Mouse (Mus musculus): ENCODE measurements at regions not wholly inside any gene's neighbourhood (a gene's known extent, or its start where the extent isn't known, plus 50 kb on each side); places are given as distances from the start of the nearest gene placed in this dataset.
"Not testable (repeated sequence)": the region's sequence is repeated elsewhere in the genome, so short reads cannot be mapped to it uniquely, and the experiment has no call there.

DNA sequence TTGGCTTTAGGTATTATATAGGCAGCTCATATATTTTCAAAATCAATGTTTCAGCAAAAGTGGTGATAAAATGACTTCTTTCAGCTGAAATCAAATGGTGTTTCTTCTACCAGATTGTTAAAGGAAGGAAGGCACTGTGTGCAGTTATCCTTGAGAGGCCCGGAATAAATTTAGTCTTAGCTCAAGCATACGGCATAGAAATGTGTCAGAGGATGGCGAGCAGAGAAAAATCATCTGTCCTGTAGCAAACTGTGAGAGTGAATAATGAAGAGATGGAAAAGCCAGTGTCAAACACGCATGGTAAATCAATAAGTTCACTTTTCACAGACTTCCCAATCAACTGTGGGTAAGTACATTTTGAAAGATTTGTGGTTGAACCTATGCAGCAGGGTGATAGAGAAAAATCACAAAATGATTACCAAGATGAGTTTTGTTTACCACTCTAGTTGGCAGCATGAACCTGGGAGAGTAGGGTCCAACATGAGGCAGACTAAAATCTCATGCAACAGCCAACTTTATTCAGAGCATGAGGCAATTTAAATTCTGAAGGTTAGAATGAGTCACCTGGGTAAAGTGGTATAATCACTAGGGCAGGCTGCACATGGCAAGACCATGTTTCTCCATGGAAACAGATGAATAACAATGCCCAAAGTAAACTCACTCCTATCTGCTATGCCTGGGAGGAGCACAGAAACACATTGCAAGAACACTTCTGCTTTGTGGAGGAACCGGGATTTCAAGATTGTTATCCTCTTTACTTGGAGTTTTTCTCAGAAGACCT, 55.7 kb downstream of the AI429214 start:
- no peak for DNase-seq

DNA sequence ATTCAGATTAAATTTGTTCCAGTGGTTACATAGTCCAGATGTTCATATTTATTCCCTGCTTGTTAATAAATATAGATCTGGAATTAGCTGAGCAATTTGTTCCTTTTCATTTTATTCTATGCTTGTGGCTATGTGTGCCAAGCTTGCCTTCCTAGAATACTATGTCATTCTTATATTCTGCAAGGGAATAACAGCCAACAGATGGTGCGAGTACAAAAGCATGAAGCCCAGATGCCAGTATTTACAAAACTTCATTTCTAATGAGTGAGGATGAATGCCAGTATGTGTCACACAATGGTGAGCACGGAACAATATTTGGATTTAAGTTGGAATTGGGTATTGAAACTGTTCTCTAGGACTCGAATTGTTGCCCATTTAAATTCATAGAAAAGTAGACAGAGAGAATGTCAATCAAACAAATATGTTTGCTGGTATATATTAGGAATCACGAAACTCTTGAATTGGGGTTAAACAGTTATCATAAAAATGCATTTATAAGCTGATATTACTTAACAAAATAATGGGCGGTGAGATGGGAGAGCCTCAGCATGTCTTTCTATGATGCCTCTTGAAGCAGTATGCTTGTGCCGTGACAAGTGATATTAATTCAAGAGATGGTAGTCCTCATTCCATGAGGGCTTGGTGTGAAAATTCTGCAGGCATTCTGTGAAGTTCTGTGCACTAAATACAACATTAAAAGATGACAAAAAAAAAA, 56.7 kb downstream of the AI429214 start:
- no peak for DNase-seq

DNA sequence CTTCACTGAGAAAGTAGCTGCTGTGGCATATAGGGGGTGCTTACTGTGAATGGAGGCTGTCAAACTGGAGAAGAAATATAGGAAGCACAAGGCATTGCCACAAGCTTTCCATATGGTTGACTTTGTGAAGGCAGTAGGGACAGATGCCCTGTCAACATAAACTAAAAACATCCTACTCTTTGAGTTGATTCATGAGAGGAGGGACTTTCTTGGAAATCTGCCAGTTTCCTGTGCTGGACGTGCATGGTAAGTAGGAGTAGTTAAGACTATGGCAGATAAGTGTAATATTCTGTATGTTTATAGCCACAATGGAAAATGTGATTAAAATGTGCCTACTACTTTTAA, 57.3 kb downstream of the AI429214 start:
- DNase-seq: no peak

DNA sequence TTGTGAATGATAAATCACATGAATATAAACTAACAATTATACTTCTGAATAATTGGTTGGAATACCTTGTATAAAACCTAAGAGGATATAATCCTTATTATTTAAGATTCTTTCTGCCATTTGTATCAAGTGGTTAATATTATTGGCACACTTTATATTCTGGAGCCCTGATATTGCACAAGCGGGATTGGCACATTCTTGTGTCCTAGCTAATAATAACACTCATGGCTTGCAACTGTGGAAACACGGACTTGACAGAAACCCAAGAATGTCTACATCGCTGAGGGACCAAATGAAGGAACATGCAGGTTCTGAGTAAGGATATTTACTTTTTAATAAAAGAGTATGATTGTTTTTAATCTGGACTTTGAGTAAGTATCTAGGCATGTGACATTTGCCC, 63.0 kb downstream of the AI429214 start:
- no peak for DNase-seq

DNA sequence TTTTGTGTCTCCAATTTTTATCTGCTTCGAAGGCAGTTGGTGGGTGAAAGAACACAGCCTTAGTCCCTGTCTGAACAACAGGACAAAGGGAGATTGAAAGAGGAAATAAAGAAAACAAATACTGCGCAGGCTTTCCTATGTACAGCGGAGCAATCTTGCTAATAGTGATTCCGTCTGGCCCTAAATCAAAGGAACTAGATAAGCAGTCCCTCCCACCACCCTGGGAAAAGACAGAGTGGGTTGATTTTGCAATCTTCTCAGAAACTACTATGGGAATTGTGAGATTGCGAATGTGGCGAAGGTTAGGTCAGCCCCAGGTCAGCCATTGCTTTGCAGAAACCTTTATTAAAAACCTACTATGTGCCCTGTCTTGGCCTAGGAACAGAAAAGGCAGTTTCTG, 65.0 kb downstream of the AI429214 start:
- no peak for DNase-seq

DNA sequence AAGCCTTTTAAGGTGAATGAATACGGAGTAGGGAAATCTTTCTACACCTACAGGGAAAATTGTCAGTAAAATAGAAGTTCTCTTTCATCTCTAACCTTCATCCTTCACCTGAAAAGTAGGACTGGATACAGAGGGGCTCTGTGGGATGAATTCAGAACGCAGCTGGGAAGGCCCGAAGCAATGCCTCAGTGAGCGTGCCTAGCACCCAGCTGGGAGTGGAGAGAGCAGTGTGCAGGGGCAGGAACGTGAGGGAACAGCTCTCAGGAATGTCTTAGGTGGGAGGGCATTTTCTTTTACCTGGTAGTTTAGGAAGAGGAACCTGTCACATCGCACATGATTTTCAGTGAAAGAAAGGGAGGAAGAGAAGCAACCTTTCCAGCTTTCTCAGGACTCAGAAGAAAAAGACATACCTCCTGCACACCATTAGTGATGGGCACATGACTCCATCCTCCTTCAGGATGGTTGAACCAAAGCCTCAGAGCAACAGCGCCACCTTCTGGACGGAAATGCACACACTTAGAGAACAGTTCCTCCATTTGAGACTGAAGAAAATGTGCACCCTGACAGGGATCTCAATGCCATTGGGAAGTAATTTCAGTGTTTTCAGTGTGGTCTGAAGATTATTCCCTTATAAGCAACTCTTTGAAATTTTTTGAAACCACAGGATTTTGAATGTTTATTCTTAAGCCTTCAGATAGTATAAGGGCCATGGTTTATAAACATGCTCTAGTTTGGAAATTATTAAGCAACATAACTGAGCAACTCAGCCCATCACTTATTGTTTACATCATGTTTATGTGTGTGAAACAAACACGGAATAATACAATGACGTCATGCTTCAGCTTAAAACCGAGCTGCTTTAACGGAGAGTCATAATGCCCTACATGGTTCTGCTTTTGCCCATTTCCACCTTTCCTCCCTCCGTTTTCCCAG, 68.9 kb downstream of the AI429214 start:
- DNase-seq: peak; percentile 90 to 91

DNA sequence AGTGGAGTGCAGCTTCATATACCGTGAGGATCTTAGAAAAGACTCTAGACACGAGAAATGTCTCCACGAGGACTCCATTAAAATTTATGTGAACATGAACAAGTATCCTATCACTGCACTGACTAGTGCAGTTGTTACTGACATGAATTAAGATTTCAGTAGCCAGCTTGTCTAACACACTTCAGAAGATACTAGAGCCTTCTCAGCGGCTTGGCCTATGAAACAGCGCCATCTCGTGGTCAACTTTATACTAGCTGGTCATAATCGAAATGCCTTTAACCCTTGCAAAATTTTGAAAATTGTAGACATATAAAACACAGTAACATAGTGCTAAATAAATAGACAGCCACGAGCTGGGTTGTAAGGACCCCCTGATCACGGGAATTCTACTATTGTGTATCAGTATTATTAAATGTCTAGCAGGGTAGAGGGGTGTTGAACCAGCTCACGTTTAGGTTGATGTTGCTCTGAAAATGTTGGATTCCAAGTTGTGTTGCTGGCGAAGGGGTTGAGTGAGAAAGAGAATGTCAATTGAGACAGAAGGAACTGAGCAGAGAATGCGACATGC, 70.4 kb downstream of the AI429214 start:
- DNase-seq: peak; percentile 83 to 84

DNA sequence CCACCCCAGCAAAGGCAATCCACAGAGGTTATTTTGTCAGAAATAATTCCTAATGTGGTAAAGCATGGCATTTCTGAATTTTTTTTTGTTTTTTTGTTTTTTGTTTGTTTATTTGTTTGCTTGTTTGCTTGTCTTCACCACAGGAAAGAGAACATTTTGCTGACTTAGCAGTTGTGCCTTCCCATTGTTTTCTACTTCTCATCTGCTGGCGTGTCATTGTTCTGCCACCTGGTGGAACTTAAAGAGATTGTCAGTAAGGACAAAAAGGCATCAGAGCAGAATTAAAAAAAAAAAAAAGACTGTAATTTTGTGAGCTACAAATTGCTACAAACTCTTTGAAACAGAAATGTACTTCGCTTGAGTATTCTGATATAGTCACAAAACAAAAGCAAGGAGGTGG, 79.5 kb downstream of the AI429214 start:
- DNase-seq: peak; percentile 20 to 31

DNA sequence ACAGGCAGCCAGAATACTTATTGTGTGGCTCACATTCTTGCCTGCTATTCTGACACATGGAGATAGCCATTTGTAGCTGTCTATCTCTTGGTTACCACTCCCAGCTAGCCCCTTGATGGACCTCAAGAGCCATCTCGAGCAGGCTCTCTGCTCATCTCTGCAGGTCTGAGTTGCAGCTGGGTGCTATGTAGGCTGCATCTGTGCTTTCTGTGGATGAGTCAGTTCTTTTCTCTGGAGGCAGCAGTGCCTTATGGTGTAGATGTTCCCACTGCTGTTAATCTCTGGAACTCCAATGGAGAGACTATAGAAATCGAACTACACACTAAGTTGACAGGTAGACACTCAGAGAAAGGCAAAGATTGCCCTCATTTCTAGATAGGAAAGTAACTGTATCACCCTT, 106.3 kb downstream of the AI429214 start:
- no peak for DNase-seq

DNA sequence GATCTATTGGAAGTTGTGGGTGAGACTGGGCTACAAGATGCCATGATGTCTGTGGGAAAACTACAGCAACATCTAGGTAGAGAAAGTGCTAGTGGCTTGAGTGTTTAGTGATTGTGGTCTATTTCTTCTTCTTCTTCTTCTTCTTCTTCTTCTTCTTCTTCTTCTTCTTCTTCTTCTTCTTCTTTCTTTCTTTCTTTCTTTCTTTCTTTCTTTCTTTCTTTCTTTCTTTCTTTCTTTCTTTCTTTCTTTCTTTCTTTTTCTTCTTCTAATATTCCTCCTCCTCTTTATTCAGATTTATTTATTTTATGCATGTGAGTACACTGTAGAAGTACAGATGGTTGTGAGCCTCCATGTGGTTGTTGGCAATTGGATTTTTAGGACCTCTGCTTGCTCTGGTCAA, 119.0 kb downstream of the AI429214 start:
- not testable (repeated sequence) for DNase-seq

DNA sequence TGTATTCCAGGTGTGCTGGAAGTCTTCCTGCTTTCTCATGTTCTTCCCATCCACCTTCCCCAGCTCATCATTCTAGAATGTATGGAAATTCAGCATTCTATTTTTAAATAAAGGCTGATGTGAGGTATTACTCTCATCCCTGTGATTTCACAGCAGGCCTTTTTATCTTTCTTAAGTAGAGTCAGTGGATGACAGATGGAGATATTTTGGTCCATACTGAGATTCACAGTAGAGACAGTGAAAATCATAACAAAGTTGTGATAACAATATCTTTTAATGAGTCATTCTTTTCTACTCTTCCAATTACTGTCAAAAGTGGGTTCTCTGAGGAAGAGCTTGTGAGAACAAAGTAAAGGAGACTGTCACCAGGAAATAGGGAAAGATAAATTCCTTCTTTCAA, 132.4 kb downstream of the AI429214 start:
- DNase-seq: no peak

DNA sequence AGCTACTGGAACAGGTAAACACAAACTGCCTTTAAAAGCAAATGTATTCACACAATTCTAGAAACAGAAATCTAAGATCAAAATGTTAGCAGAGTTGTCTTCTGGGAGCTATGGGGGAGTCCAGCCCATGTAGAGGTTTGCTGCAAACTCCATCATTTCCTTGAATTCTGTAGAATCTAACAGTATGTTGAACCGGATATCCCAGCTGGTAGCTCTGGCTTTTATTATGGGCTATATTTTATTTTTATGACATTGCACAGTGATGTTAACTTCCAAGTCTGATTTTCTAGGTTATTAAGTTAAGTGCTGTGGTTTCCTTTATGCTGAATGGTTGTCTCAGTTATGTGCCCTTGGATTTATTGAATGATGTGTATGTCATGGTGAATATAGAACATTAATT, 136.3 kb downstream of the AI429214 start:
- DNase-seq: no peak

DNA sequence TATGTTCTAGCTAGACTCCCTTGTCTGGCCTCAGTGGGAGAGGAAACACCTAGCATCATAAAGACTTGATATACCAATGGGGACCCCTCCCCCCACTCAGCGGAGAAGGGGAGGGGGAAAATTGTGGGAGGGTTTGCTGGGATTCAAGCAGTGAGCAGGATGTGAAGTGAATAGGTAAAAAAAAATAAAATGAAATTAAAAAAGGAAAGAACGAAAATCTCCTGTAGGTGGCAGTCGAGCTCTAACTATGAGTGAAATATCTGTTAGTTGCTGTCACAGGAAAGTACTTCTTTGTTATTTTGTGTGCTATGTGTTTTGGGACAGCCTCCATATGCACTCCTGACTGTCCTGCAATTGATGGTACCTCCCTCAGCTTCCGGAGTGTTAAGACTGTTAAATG, 138.6 kb downstream of the AI429214 start:
- peak in 1 of 2 experiments; percentile 9 for DNase-seq

DNA sequence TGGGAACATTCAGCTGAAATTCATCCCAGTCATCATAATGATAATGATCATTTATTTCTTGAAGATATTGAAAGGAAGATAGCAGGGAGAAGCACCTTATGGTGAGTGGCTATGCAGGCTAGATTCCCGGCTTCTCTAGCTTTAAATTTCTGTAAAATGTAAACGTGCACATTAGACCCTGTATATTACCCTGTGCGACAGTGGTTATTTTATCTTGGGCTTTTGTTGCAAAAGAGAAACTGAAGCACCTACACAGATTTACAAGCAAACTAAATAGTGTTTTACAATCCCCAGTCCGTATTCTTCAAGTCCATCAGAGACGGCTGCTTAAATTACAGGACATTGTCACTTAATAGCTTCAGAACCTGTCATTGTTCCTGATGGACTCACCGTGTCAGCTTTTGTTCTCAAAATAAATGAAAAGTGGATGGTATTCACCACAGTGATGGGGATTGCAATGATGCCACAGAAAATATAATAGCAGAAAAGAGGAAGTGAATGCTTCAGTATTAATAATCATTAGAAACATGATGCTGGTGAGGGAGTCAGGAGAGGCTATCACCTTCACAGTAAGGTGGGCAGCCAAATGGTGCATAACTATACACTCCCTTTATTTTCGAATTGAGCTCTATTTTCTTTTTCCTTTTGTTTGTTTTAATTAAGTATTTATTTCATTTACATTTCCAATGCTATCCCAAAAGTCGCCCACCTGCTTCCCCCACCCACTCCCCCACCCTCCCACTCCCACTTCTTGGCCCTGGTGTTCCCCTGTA, 141.0 kb downstream of the AI429214 start:
- no peak for DNase-seq

DNA sequence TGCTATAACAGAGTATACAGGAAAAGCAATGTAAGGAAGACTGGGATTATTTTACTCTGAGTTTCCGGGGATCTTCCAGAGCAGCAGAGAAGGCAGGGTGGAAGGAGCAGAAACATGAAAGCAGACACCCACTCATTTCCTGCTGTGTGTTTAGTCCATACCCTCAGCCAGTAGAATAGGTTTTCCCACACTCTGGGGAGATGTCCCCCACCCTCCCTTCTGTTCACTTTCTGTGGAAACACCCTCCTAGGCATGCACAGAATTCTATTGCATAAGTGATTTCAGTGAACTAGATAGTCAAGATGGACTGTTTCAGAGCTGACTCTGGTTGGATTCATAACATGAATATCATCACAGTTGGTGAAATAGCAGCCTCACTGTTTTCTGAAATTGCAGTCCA, 156.9 kb downstream of the AI429214 start:
- DNase-seq: no peak

DNA sequence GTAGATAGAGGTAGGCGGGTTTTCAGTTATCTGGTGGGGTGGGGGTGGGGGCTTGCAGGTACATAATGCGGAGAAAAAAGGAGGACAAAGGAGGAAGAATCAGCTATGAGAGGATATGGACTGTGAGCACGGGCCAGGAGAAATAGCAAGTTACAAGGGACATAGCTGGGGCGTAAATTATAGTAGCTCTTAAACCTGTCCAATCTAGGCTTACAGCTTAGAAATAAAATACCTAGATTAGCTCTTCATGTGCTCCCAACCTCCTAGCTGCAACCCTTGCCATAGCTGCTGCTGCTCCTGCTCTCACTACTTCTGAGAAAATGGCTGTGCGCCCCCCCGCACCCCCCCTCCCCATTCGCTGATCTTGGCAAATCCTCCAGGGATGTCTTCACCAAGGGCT, 161.0 kb downstream of the AI429214 start:
- no peak for DNase-seq

DNA sequence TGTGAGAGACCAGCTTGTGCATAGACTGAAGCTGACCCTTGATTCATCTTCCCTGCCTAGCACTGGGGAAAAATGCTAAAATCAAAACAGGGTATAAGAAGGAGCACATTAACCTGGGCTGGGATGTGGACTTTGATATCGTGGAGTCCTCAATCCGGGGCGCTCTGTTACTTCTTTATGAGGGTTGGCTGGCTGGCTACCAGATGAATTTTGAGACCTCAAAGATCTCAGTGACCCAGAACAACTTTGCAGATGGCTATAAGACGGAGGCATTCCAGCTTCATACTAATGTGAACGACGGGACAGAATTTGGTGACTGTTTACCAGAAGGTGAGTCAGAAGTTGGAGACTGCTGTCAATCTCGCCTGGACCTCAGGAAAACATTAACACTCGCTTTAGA, 161.5 kb downstream of the AI429214 start:
- DNase-seq: no peak

DNA sequence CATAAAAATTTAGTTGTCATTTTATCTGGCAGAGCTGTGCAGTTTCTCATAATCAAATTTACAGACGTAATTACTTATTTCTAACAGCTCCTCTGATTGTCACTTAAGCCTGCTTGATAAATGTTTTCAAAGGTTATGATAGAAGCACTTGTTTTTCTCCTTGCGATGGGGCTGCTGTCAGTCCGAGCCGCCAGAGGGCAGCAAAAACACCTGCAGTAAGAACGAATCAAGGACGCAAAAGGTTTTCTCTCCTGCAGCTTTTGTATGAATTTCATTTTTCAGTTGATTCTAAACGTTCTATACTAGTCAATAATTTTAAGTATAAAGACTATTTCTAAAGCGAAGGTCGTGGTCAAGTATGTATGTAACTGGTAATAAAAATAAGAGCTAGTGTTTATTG, 166.1 kb downstream of the AI429214 start:
- peak; percentile 82 to 84 for DNase-seq

DNA sequence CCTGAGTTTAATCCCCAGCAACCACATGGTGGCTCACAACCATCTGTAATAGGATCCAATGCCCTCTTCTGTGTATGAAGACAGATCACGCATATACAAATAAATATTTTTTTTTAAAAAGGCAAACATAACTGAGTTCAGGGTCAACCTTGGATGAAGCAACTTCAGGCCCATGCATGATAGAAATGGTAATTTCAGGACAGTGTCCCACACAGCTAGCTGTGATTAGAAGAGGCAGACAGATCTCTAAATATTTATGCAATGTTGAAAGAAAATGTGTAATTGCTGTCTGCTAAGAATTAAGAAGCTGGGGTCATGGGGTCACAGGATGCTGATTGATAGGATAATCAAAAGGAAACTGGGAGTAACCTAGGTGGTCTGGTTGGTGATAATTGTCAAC, 203.5 kb downstream of the AI429214 start:
- no peak for DNase-seq

DNA sequence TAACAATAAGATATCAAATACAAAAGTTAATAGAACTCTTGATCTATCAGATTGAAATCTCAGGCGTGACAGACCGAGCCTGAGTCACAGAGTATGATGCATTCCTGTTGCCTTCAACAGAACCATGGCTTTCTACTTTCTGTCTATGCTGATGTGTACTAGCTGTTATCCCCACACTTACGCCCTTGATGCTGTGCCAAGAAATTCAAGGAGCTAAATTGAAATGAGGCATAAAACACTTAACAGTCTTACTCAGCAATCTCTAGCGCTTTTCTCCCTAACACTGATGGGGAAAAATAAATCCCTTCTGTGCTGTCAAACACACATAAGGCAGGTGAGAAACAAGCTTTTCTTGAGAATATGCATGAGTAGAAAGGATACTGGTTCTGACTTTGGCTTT, 222.5 kb downstream of the AI429214 start:
- peak; percentile 2 for DNase-seq

DNA sequence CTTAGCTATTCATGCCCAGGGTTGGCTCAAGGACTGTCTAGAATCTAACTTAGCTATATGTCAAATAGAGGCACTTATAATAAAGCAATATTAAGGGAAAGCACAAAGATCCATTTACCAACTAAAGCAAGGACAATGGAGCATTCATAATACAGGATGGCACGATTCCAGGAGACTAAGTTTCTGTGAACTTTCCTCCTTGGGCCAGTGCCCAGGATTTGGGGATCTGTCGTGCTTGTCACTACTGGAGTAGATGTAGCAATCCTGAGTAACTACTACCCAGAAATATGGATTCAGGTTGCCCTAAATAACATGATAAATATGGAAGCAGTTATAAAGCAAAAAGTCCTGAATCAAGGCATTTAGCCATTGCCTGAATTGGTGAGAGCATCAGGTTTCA, 233.7 kb downstream of the AI429214 start:
- no peak for DNase-seq

DNA sequence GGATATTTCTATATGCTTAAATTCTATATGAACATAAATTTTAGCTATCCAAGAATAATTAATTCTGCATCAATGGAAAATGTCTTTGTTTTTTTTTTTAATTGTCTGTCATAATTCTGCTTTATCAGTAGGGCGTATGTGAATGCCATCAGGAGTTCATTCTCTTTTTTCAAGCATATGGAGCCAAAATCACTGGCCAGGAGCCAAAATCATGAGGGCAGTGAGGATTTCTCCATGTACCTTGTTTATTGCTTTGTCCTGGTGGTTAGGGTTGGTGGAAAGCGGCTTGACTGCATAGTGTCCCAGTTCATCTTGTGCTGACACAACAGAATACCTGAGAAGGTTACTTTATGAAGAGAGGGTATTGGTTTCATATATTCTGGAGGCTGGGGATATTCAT, 243.9 kb downstream of the AI429214 start:
- no peak for DNase-seq
